Mouse (Mus musculus): Measurements from ENCODE around the gene Mrnip.

The Mrnip gene

GRCm38 (mm10) chr11:50180478-50181231 lies 6.4 kb downstream of the Mrnip start:
- POLR2A ChIA-PET: interaction anchor here in 3 of 4 experiments (0.6 to 34.0 kb wide), 18 partner anchors 9 to 850 kb away, joined by 3 to 742 read pairs (median 4); partner anchors contain the start of genes Mgat4b (in 3 of the 3), Sqstm1 (in 3 of the 3) and Hnrnph1 (in 1 of the 3)
- CTCF ChIA-PET: interaction anchor here in 2 of 4 experiments (1.3 to 1.7 kb wide), 2 partner anchors 19 to 194 kb away, joined by 4 to 6 read pairs; no protein-coding TSS in a partner anchor

- ChIA-PET CTCF (no interaction called here), POLR2A (interaction anchor here in 3 of 4 experiments (1.0 to 34.0 kb wide), 8 partner anchors 8 to 178 kb away, joined by 3 to 742 read pairs (median 6); partner anchors contain the start of genes Mgat4b (in 2 of the 3), Sqstm1 (in 2 of the 3) and Mrnip (in 1 of the 3))
These were observed 8.5 kb downstream of the Mrnip start for GRCm38 (mm10) chr11:50182702-50183101.

GRCm38 (mm10) chr11:50184788-50185187 lies 10.5 kb downstream of the Mrnip start:
- POLR2A ChIA-PET: interaction anchor here in 2 of 4 experiments (1.0 to 34.0 kb wide), 7 partner anchors 9 to 31 kb away, joined by 3 to 742 read pairs (median 7); partner anchors contain the start of genes Mgat4b (in 2 of the 2), Sqstm1 (in 2 of the 2) and Mrnip (in 1 of the 2)
- CTCF ChIA-PET: interaction anchor here in 1 of 4 experiments (1.5 kb wide), 1 partner anchor 23 kb away, joined by 4 read pairs; no protein-coding TSS in a partner anchor

- ChIA-PET CTCF (interaction anchor here in 2 of 4 experiments (0.6 to 0.7 kb wide), 2 partner anchors 27 to 1021 kb away, joined by 3 to 7 read pairs; no protein-coding TSS in a partner anchor), POLR2A (interaction anchor here in 3 of 4 experiments (0.9 to 34.0 kb wide), 12 partner anchors 8 to 27 kb away, joined by 3 to 742 read pairs (median 6); partner anchors contain the start of genes Mgat4b (in 3 of the 3), Sqstm1 (in 3 of the 3) and Mrnip (in 2 of the 3))
These were observed 14.4 kb downstream of the Mrnip start for GRCm38 (mm10) chr11:50188682-50189081.

GRCm38 (mm10) chr11:50190362-50190761 lies 16.1 kb downstream of the Mrnip start:
- CTCF ChIA-PET: interaction anchor here in 1 of 4 experiments (0.6 kb wide), 1 partner anchor 62 kb away, joined by 5 read pairs; no protein-coding TSS in a partner anchor
- POLR2A ChIA-PET: interaction anchor here in 3 of 4 experiments (0.6 to 34.0 kb wide), 12 partner anchors 10 to 187 kb away, joined by 3 to 742 read pairs (median 6); partner anchors contain the start of genes Mgat4b (in 2 of the 3), Sqstm1 (in 2 of the 3) and Mrnip (in 1 of the 3)

- ChIA-PET CTCF (interaction anchor here in 3 of 4 experiments (0.6 to 1.1 kb wide), 3 partner anchors 20 to 328 kb away, joined by 4 to 5 read pairs (median 4); no protein-coding TSS in a partner anchor), POLR2A (interaction anchor here in 2 of 4 experiments (1.1 to 34.0 kb wide), 5 partner anchors 10 to 24 kb away, joined by 3 to 742 read pairs (median 56); partner anchors contain the start of genes Mgat4b (in 2 of the 2), Sqstm1 (in 2 of the 2) and Mrnip (in 1 of the 2))
These were observed 18.0 kb downstream of the Mrnip start for GRCm38 (mm10) chr11:50192278-50192677.

GRCm38 (mm10) chr11:50194070-50194469 lies 19.8 kb downstream of the Mrnip start:
- CTCF ChIA-PET: interaction anchor here in 1 of 4 experiments (1.0 kb wide), 1 partner anchor 19 kb away, joined by 3 read pairs; the partner anchor contains the start of gene Mrnip
- POLR2A ChIA-PET: interaction anchor here in 3 of 4 experiments (0.6 to 34.0 kb wide), 12 partner anchors 8 to 166 kb away, joined by 3 to 742 read pairs (median 6); partner anchors contain the start of genes Mgat4b (in 2 of the 3), Mrnip (in 2 of the 3) and Sqstm1 (in 2 of the 3)

- CTCF ChIA-PET: interaction anchor here in 1 of 4 experiments (0.6 kb wide), 1 partner anchor 170 kb away, joined by 3 read pairs; no protein-coding TSS in a partner anchor
These were observed 20.5 kb downstream of the Mrnip start for GRCm38 (mm10) chr11:50194793-50195192.

GRCm38 (mm10) chr11:50197500-50197899 lies 23.3 kb downstream of the Mrnip start:
- ChIA-PET CTCF (interaction anchor here in 1 of 4 experiments (1.3 kb wide), 1 partner anchor 36 kb away, joined by 3 read pairs; no protein-coding TSS in a partner anchor), POLR2A (interaction anchor here (0.5 to 34.0 kb wide), 36 partner anchors 6 to 188 kb away, joined by 3 to 742 read pairs (median 4); partner anchors contain the start of genes Mgat4b (in 3 of the 4), Sqstm1 (in 3 of the 4), Hnrnph1 (in 1 of the 4) and Mrnip (in 1 of the 4))

More at GRCm38 (mm10) chr11:50194793-50195192, 20.5 kb downstream of the Mrnip start:
- POLR2A ChIA-PET: interaction anchor here in 2 of 4 experiments (0.6 to 34.0 kb wide), 10 partner anchors 9 to 119 kb away, joined by 3 to 742 read pairs (median 6); partner anchors contain the start of genes Mgat4b (in 2 of the 2), Sqstm1 (in 2 of the 2) and Mrnip (in 1 of the 2)

GRCm38 (mm10) chr11:50198219-50198846 lies 24.1 kb downstream of the Mrnip start:
- POLR2A ChIA-PET: interaction anchor here (0.5 to 34.0 kb wide), 34 partner anchors 7 to 179 kb away, joined by 3 to 742 read pairs (median 4); partner anchors contain the start of genes Mgat4b (in 3 of the 4), Sqstm1 (in 3 of the 4), Mrnip (in 2 of the 4) and Hnrnph1 (in 1 of the 4)

GRCm38 (mm10) chr11:50198916-50199315 lies 24.7 kb downstream of the Mrnip start:
- POLR2A ChIA-PET: interaction anchor here in 3 of 4 experiments (0.9 to 34.0 kb wide), 19 partner anchors 8 to 188 kb away, joined by 3 to 742 read pairs (median 8); partner anchors contain the start of genes Mgat4b (in 3 of the 3), Sqstm1 (in 3 of the 3), Mrnip (in 2 of the 3) and Hnrnph1 (in 1 of the 3)
- CTCF ChIA-PET: no interaction called here

More at GRCm38 (mm10) chr11:50198219-50198846, 24.1 kb downstream of the Mrnip start:
- CTCF ChIA-PET: interaction anchor here in 1 of 4 experiments (1.3 kb wide), 1 partner anchor 37 kb away, joined by 3 read pairs; no protein-coding TSS in a partner anchor

- CTCF ChIA-PET: interaction anchor here in 3 of 4 experiments (0.7 to 1.4 kb wide), 3 partner anchors 39 to 70 kb away, joined by 3 to 6 read pairs (median 3); no protein-coding TSS in a partner anchor
- POLR2A ChIA-PET: interaction anchor here (0.8 to 34.0 kb wide), 26 partner anchors 9 to 548 kb away, joined by 3 to 742 read pairs (median 8); partner anchors contain the start of genes Mgat4b (in 4 of the 4), Sqstm1 (in 4 of the 4), Mrnip (in 3 of the 4) and Hnrnph1 (in 1 of the 4)
These were observed 26.4 kb downstream of the Mrnip start for GRCm38 (mm10) chr11:50200613-50201012.

- ChIA-PET CTCF (interaction anchor here in 2 of 4 experiments (0.7 to 1.4 kb wide), 2 partner anchors 40 kb away, joined by 3 to 6 read pairs; no protein-coding TSS in a partner anchor), POLR2A (interaction anchor here (0.6 to 34.0 kb wide), 29 partner anchors 8 to 185 kb away, joined by 3 to 742 read pairs (median 7); partner anchors contain the start of genes Mgat4b (in 4 of the 4), Sqstm1 (in 4 of the 4), Mrnip (in 3 of the 4) and Hnrnph1 (in 1 of the 4))
These were observed 27.3 kb downstream of the Mrnip start for GRCm38 (mm10) chr11:50201590-50201989.

GRCm38 (mm10) chr11:50203302-50203827 lies 29.1 kb downstream of the Mrnip start:
- POLR2A ChIA-PET: interaction anchor here in 3 of 4 experiments (0.6 to 34.0 kb wide), 34 partner anchors 8 to 681 kb away, joined by 3 to 742 read pairs (median 4); partner anchors contain the start of genes Mgat4b (in 3 of the 3), Sqstm1 (in 3 of the 3), Mrnip (in 2 of the 3) and Hnrnph1 (in 1 of the 3)

GRCm38 (mm10) chr11:50205434-50205833 lies 31.2 kb downstream of the Mrnip start:
- CTCF ChIA-PET: interaction anchor here in 1 of 4 experiments (0.7 to 1.7 kb wide), 2 partner anchors 26 to 43 kb away, joined by 3 to 6 read pairs; no protein-coding TSS in a partner anchor
- POLR2A ChIA-PET: interaction anchor here in 3 of 4 experiments (0.6 to 34.0 kb wide), 23 partner anchors 6 to 962 kb away, joined by 3 to 742 read pairs (median 6); partner anchors contain the start of genes Mgat4b (in 2 of the 3), Mrnip (in 2 of the 3), Sqstm1 (in 2 of the 3) and Hnrnph1 (in 1 of the 3)

More at GRCm38 (mm10) chr11:50203302-50203827, 29.1 kb downstream of the Mrnip start:
- CTCF ChIA-PET: interaction anchor here in 2 of 4 experiments (0.6 to 1.4 kb wide), 4 partner anchors 12 to 227 kb away, joined by 3 to 4 read pairs (median 3); no protein-coding TSS in a partner anchor

All from embryonic stem cell, embryonic (primary cell).